Mouse (Mus musculus) liver, adult 2 months (tissue): ENCODE measurements at regions not wholly inside any gene's neighbourhood (a gene's known extent, or its start where the extent isn't known, plus 50 kb on each side); places are given as distances from the start of the nearest gene placed in this dataset.

ENCODE experiments used
- CTCF ChIP-seq: fragments of 200-500 bp; IDR thresholded peaks from 2 replicates; pipeline ENCODE4 v1.5.1; 2011; ENCODE audit warnings: low read depth, low read length, control low read depth
- POLR2A ChIP-seq: fragments of 200-500 bp; IDR thresholded peaks from 2 replicates; pipeline ENCODE4 v1.6.1; 2011; ENCODE audit warnings: low read length, control low read depth; ENCODE audit not compliant: insufficient read depth; ENCODE audit errors: extremely low read depth

- TF ChIP-seq CTCF (no peak), POLR2A (no peak)
These were observed 393.4 kb downstream of the Gm16223 start for GRCm38 (mm10) chr5:42461195-42461594.
